Mouse (Mus musculus) C2C12 (cell line): Measurements from ENCODE around the gene Arpc5l.

Experiments used
- CTCF ChIP-seq: IDR thresholded peaks from one replicate; pipeline ENCODE4 v1.5.1; 2011; ENCODE audit not compliant: control insufficient read depth, insufficient read depth, insufficient read length
- MAX ChIP-seq: IDR thresholded peaks from one replicate; pipeline ENCODE4 v1.6.1; 2011; ENCODE audit warnings: mild to moderate bottlenecking, control low read depth
- MYOD1 ChIP-seq: IDR thresholded peaks from one replicate; pipeline ENCODE4 v1.6.1; 2011; ENCODE audit warnings: low read depth; ENCODE audit not compliant: control insufficient read depth, insufficient read length
- MYOG ChIP-seq: IDR thresholded peaks from one replicate; pipeline ENCODE4 v1.6.1; 2011; ENCODE audit not compliant: control insufficient read depth, insufficient read length; ENCODE audit errors: extremely low read depth
- USF1 ChIP-seq: IDR thresholded peaks from one replicate; pipeline ENCODE4 v1.6.1; 2011; ENCODE audit warnings: low read depth, mild to moderate bottlenecking, control low read depth, moderate library complexity

DNA sequence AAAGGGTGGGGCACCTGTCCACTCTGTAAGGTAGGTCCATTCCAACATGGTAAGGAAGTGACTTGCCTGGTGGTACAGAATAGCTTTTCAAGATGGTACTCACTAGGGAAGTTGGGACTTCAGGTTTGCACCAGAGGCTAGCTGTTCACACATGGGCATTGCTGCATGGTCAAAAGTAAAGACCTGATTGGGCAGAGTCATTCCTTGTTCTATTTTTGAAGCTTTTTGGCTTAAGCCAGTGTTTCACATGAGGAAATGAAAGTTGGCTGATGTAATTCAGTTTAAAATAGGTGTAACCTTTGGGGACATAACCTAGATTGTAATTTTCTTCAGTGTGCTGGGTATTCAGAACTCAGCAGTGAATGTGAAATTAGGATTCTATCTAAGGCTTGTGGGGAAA lies 6.1 kb downstream of the Arpc5l start:
- no peak for TF ChIP-seq MYOD1
- no peak for TF ChIP-seq CTCF
- TF ChIP-seq MAX, result no peak
- TF ChIP-seq MYOG, result no peak
- TF ChIP-seq USF1, result no peak
